Mouse (Mus musculus) CH12.LX (cell line): ENCODE measurements around the gene Dcakd. TPM values are rescaled to one million over a fixed set of nuclear protein-coding genes. Genes with fewer than 3 reads are reported as not detected.
A peak's percentile ranks its signal among the peaks of the same experiment; 100 is the strongest.

ENCODE experiments used
- DNase-seq: peaks from one replicate; pipeline ENCODE4 v3.0.0-alpha.2; 2013; ENCODE audit errors: extremely low read depth
- H3K27ac ChIP-seq: 2 replicates; pipeline ENCODE4 v1.5.1; 2012; ENCODE audit warnings: low read depth, mild to moderate bottlenecking, control low read depth, moderate library complexity; ENCODE audit not compliant: insufficient read depth
- H3K27me3 ChIP-seq: replicated peaks from 2 replicates; pipeline ENCODE3; 2012; ENCODE audit warnings: inconsistent platforms
- H3K36me3 ChIP-seq, 2 experiments: replicated peaks in 1 of 2; 2 replicates each; pipeline versions ENCODE3 to v1.6.1; 2012; ENCODE audit warnings: inconsistent platforms in 1 of 2, low read length in 1 of 2, mild to moderate bottlenecking in 1 of 2, mixed read lengths in 1 of 2, moderate library complexity in 1 of 2; ENCODE audit not compliant: control insufficient read depth in 1 of 2, insufficient read depth in 1 of 2
- H3K4me1 ChIP-seq, 2 experiments: 2 replicates each; pipeline ENCODE4 v1.6.1; 2012; ENCODE audit warnings: inconsistent platforms in 1 of 2, moderate library complexity in 1 of 2; ENCODE audit not compliant: insufficient read depth in 2 of 2, control insufficient read depth in 1 of 2
- H3K4me2 ChIP-seq: 2 replicates; pipeline ENCODE4 v1.6.1; 2012; ENCODE audit warnings: low read depth, mild to moderate bottlenecking, control low read depth; ENCODE audit not compliant: poor library complexity, insufficient read depth, severe bottlenecking
- H3K4me3 ChIP-seq, 3 experiments: fragments of 150-350 bp in 1 of 3; sonication (generic) in 1 of 3; replicated peaks in 1 of 3; 2 replicates each; pipeline versions ENCODE3 to v1.5.1; 2011 to 2012; ENCODE audit warnings: low read depth in 2 of 3, low read length in 2 of 3, mild to moderate bottlenecking in 2 of 3, moderate library complexity in 2 of 3, control low read depth in 1 of 3, improper control_type of control experiment in 1 of 3, inconsistent platforms in 1 of 3, mixed read lengths in 1 of 3; ENCODE audit not compliant: poor library complexity in 1 of 3
- H3K79me2 ChIP-seq: replicated peaks from 2 replicates; pipeline ENCODE4 v1.6.1; 2012; ENCODE audit warnings: mild to moderate bottlenecking, moderate library complexity; ENCODE audit not compliant: control insufficient read depth, poor library complexity, insufficient read depth, severe bottlenecking; ENCODE audit errors: extremely low read depth
- H3K9ac ChIP-seq: 2 replicates; pipeline ENCODE4 v1.6.1; 2012; ENCODE audit warnings: low read depth, mild to moderate bottlenecking, control low read depth, moderate library complexity; ENCODE audit not compliant: insufficient read depth
- H3K9me3 ChIP-seq: replicated peaks from 2 replicates; pipeline ENCODE3; 2012; ENCODE audit warnings: low read length, inconsistent platforms, mixed read lengths
- BHLHE40 ChIP-seq: IDR thresholded peaks from 2 replicates; pipeline ENCODE4 v1.6.1; 2011; ENCODE audit warnings: mild to moderate bottlenecking, low read depth, low read length, improper control_type of control experiment
- CHD2 ChIP-seq: IDR thresholded peaks from 2 replicates; pipeline ENCODE4 v1.6.1; 2011; ENCODE audit warnings: low read length, improper control_type of control experiment
- CTCF ChIP-seq, 2 experiments: IDR thresholded peaks in 1 of 2; conservative IDR thresholded peaks in 1 of 2; 2 replicates each; pipeline ENCODE4 v1.5.1; 2011 to 2012; ENCODE audit warnings: low read depth in 2 of 2, low read length in 2 of 2, improper control_type of control experiment in 1 of 2, inconsistent platforms in 1 of 2, mild to moderate bottlenecking in 1 of 2, moderate library complexity in 1 of 2
- E2F4 ChIP-seq: IDR thresholded peaks from 2 replicates; pipeline ENCODE4 v1.6.1; 2011; ENCODE audit warnings: low read depth, low read length, improper control_type of control experiment; ENCODE audit not compliant: insufficient replicate concordance
- ELF1 ChIP-seq: IDR thresholded peaks from 2 replicates; pipeline ENCODE4 v1.6.1; 2014; ENCODE audit warnings: low read depth, mild to moderate bottlenecking, inconsistent platforms, low read length, improper control_type of control experiment
- EP300 ChIP-seq: IDR thresholded peaks from 2 replicates; pipeline ENCODE4 v1.6.1; 2011; ENCODE audit warnings: low read length, improper control_type of control experiment
- GABPA ChIP-seq: IDR thresholded peaks from 2 replicates; pipeline ENCODE4 v1.6.1; 2012; ENCODE audit warnings: low read depth, low read length, improper control_type of control experiment, inconsistent platforms; ENCODE audit not compliant: insufficient replicate concordance
- IRF4 ChIP-seq: IDR thresholded peaks from 2 replicates; pipeline ENCODE4 v1.6.1; 2014; ENCODE audit warnings: low read depth, mild to moderate bottlenecking, inconsistent platforms, low read length, improper control_type of control experiment
- JUN ChIP-seq: IDR thresholded peaks from 2 replicates; pipeline ENCODE4 v1.6.1; 2011; ENCODE audit warnings: low read depth, mild to moderate bottlenecking, low read length, improper control_type of control experiment, moderate library complexity; ENCODE audit not compliant: insufficient read depth
- JUND ChIP-seq: conservative IDR thresholded peaks from 2 replicates; pipeline ENCODE4 v1.6.1; 2011; ENCODE audit warnings: low read depth, low read length, improper control_type of control experiment
- MAX ChIP-seq: IDR thresholded peaks from 2 replicates; pipeline ENCODE4 v1.6.1; 2011; ENCODE audit warnings: low read length, improper control_type of control experiment
- MEF2A ChIP-seq: IDR thresholded peaks from 2 replicates; pipeline ENCODE4 v1.6.1; 2014; ENCODE audit warnings: low read depth, mild to moderate bottlenecking, inconsistent platforms, low read length, improper control_type of control experiment, borderline replicate concordance
- NRF1 ChIP-seq: IDR thresholded peaks from 2 replicates; pipeline ENCODE4 v1.6.1; 2014; ENCODE audit warnings: low read depth, mild to moderate bottlenecking, inconsistent platforms, low read length, improper control_type of control experiment, moderate library complexity
- PAX5 ChIP-seq: IDR thresholded peaks from 2 replicates; pipeline ENCODE4 v1.6.1; 2012; ENCODE audit warnings: low read length, inconsistent platforms, mixed read lengths
- POLR2A ChIP-seq: IDR thresholded peaks from 2 replicates; pipeline ENCODE4 v1.6.1; 2011; ENCODE audit warnings: low read depth, mild to moderate bottlenecking, improper control_type of control experiment, low read length
- POLR2AphosphoS2 ChIP-seq: IDR thresholded peaks from 2 replicates; pipeline ENCODE4 v1.6.1; 2011; ENCODE audit warnings: low read depth, low read length, improper control_type of control experiment
- RAD21 ChIP-seq: IDR thresholded peaks from 2 replicates; pipeline ENCODE4 v1.6.1; 2011; ENCODE audit warnings: low read depth, mild to moderate bottlenecking, low read length, improper control_type of control experiment, moderate library complexity
- SIN3A ChIP-seq: IDR thresholded peaks from 2 replicates; pipeline ENCODE4 v1.6.1; 2012; ENCODE audit warnings: low read length, improper control_type of control experiment, inconsistent platforms
- SMC3 ChIP-seq: IDR thresholded peaks from 2 replicates; pipeline ENCODE4 v1.6.1; 2011; ENCODE audit warnings: low read depth, low read length, improper control_type of control experiment
- UBTF ChIP-seq: IDR thresholded peaks from 2 replicates; pipeline ENCODE4 v1.6.1; 2012; ENCODE audit warnings: low read depth, mild to moderate bottlenecking, inconsistent platforms, low read length, improper control_type of control experiment, moderate library complexity
- USF1 ChIP-seq: IDR thresholded peaks from 2 replicates; pipeline ENCODE4 v1.6.1; 2014; ENCODE audit warnings: low read depth, mild to moderate bottlenecking, inconsistent platforms, low read length, improper control_type of control experiment
- USF2 ChIP-seq: conservative IDR thresholded peaks from 2 replicates; pipeline ENCODE4 v1.6.1; 2011; ENCODE audit warnings: low read depth, low read length, improper control_type of control experiment
- ZMIZ1 ChIP-seq: IDR thresholded peaks from 2 replicates; pipeline ENCODE4 v1.6.1; 2012; ENCODE audit warnings: low read depth, mild to moderate bottlenecking, inconsistent platforms, low read length, improper control_type of control experiment
- ZNF384 ChIP-seq: IDR thresholded peaks from 2 replicates; pipeline ENCODE4 v1.6.1; 2012; ENCODE audit warnings: low read depth, low read length, improper control_type of control experiment, inconsistent platforms
- dilution Hi-C: fragments of 300-500 bp; cut with MboI; formaldehyde crosslinking; loops from 2 replicates; pipeline ENCODE4 v1.14.3; 2020; ENCODE audit warnings: low sequenced_read_pairs; ENCODE audit not compliant: extremely low pct_unique_long_range_greater_than_20kb, extremely low pct_ligation_motif_present
- in situ Hi-C: fragments of 300-500 bp; cut with MboI; formaldehyde crosslinking; loops from 3 replicates; pipeline ENCODE4 v1.14.3; 2019; ENCODE audit warnings: low sequenced_read_pairs, low pct_ligation_motif_present, low pct_unique_long_range_greater_than_20kb, mixed read lengths
- polyA plus RNA-seq: library from polyadenylated mRNA; unstranded; fragments of >175 nt; gene quantifications from 2 replicates; pipeline ENCODE4 v1.2.1, GENCODE M21; 2012; ENCODE audit warnings: low read depth; ENCODE audit not compliant: insufficient read length
- total RNA-seq, 2 experiments: library from RNA; depleted of rRNA; stranded (reverse); fragments of 300-350 nt in 1 of 2; fragments of >200 nt in 1 of 2; gene quantifications; 2 replicates each; pipeline ENCODE4 v1.2.3; 2012 to 2014

Gene Dcakd
- total and polyA plus RNA-seq, 3 experiments = 8.8 to 89.0 (median 24.0) TPM

GRCm38 (mm10) chr11:102958870-102959269 lies 69.3 kb downstream of the Dcakd start (continued):
- TF ChIP-seq JUN (peak; percentile 32), BHLHE40 (no peak), SIN3A (no peak), ZMIZ1 (no peak), CHD2 (no peak), IRF4 (peak; percentile 61; the same call in 1 of the 2 replicates), GABPA (no peak), ZNF384 (no peak), CTCF (conservative IDR thresholded peaks at IDR 0.05 in 1 of 2, IDR thresholded peaks at IDR 0.05 in 1 of 2; ENCODE audit: low read depth in 2 of 2, low read length in 2 of 2) (peak in 1 of 2 experiments; percentile 63; a peak in 2 of 4 replicates), E2F4 (no peak), USF1 (no peak), NRF1 (no peak), PAX5 (no peak), JUND (peak; percentile 89), MEF2A (no peak), MAX (no peak), ELF1 (no peak), POLR2AphosphoS2 (no peak)

DNA sequence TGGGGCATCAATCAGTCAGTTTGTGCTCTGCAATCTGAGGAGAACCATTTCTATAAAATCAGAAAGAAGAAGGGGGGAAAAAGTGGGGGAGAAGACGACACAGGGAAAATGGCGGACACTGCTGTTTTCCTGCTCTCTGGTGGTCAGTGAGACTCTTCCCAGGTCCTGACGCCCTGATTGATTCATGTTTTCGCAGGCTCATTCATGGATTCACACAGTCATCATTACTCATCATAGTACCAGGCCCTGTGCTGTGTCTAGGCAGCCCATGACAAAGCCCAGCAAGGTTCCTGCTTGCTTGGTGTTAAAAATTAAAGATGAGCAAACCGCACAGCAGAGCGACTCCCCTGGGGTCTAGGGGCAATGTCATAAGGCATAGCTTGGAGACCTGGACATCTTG lies 69.7 kb downstream of the Dcakd start:
- no peaks in the 10 kb centered on the region for H3K79me2 ChIP-seq
- in situ Hi-C loops (no loop called here), dilution Hi-C loops (no loop called here)
- H3K4me2 ChIP-seq = no peak overlapping the region
- DNase-seq = no peak
- H3K27me3 ChIP-seq = peaks cover 79% of the 10 kb centered on the region
- no peak overlapping the region for H3K9ac ChIP-seq
- no peaks in the 10 kb centered on the region for H3K9me3 ChIP-seq
- no peaks in the 10 kb centered on the region for H3K4me1 ChIP-seq
- no peak overlapping the region for H3K27ac ChIP-seq
- H3K36me3 ChIP-seq = no peaks in the 10 kb centered on the region
- no peak overlapping the region for H3K4me3 ChIP-seq
- TF ChIP-seq CHD2 (no peak), MEF2A (no peak), EP300 (no peak), UBTF (no peak), POLR2A (no peak), BHLHE40 (no peak), RAD21 (no peak), ELF1 (no peak), USF2 (no peak), JUND (no peak), SMC3 (no peak), USF1 (no peak)
